Mouse (Mus musculus): ENCODE data around the gene Foxred2.

GRCm38 (mm10) chr15:77912585-77912984, 43.9 kb downstream of the Foxred2 start:
- TF ChIP-seq CTCF (IDR thresholded peaks at IDR 0.05; ENCODE audit: insufficient read depth, low read length) = no peak
- no peak for TF ChIP-seq POLR2A (IDR thresholded peaks at IDR 0.05; ENCODE audit: borderline replicate concordance, extremely low read depth, low read depth, low read length)
